Mouse (Mus musculus) large intestine, adult 2 months (tissue): ENCODE measurements around the gene Cd276. TPM values are rescaled to one million over a fixed set of nuclear protein-coding genes. Genes with fewer than 3 reads are reported as not detected.
"Not testable (repeated sequence)": the region's sequence is repeated elsewhere in the genome, so short reads cannot be mapped to it uniquely, and the experiment has no call there.

Source experiments
- DNase-seq: peaks from one replicate; pipeline ENCODE4 v3.0.0-alpha.2; 2012; ENCODE audit warnings: low read depth, low spot score
- WGBS: fragments of 180-500 bp; shearing (Covaris S2); methylation state at CpG from one replicate; pipeline ENCODE4 v1.1.7; 2018; 5-methylcytosine and 5-hydroxymethylcytosine counted together
- polyA plus RNA-seq: library from polyadenylated mRNA; depleted of rRNA; stranded (reverse); fragments of >200 nt; gene quantifications from 2 replicates; pipeline ENCODE4 v1.2.3, GENCODE M21; 2012; rRNA removed

Cd276 gene
- 5.5 and 5.9 TPM in 2 replicates for polyA plus RNA-seq

GRCm38 (mm10) chr9:58554908-58555684, at the start of gene Cd276:
Cd276 (minus strand) TSS chr9:58555437.
- DNase-seq, result no peak
- under 1% methylated on average over 67 of the region's 68 CpGs for WGBS

- 91% methylated on average over 1 of the region's 1 CpGs for WGBS
- DNase-seq, result no peak
These were observed 40.1 kb upstream of the Cd276 start for GRCm38 (mm10) chr9:58595313-58595712.

- DNase-seq, result no peak
- WGBS, result 87% methylated on average over 4 of the region's 4 CpGs
These were observed 33.4 kb upstream of the Cd276 start for GRCm38 (mm10) chr9:58588657-58589056.

- WGBS, result 67% methylated on average over 1 of the region's 1 CpGs
- no peak for DNase-seq
These were observed 29.1 kb upstream of the Cd276 start for GRCm38 (mm10) chr9:58584323-58584722.

GRCm38 (mm10) chr9:58583267-58583641, 28.0 kb upstream of the Cd276 start:
- no peak for DNase-seq
- WGBS, result 3% methylated on average over 8 of the region's 8 CpGs

- WGBS, result under 1% methylated on average over 42 of the region's 42 CpGs
- DNase-seq, result no peak
These were observed 27.5 kb upstream of the Cd276 start for GRCm38 (mm10) chr9:58582581-58583266.

- WGBS, result under 1% methylated on average over 41 of the region's 56 CpGs
- DNase-seq, result peak; percentile 74
These were observed 26.8 kb upstream of the Cd276 start, which contains the start of gene Nptn for GRCm38 (mm10) chr9:58581958-58582540. Nptn (plus strand) TSS chr9:58582240.

GRCm38 (mm10) chr9:58581283-58581930, 26.2 kb upstream of the Cd276 start:
- no peak for DNase-seq
- 20% methylated on average over 8 of the region's 8 CpGs for WGBS

GRCm38 (mm10) chr9:58580453-58581195, 25.4 kb upstream of the Cd276 start:
- DNase-seq, result not testable (repeated sequence)
- WGBS, result 64% methylated on average over 10 of the region's 10 CpGs

GRCm38 (mm10) chr9:58578669-58579068, 23.4 kb upstream of the Cd276 start:
- 4% methylated on average over 3 of the region's 3 CpGs for WGBS
- no peak for DNase-seq

GRCm38 (mm10) chr9:58571001-58571400, 15.8 kb upstream of the Cd276 start:
- WGBS, result 87% methylated on average over 1 of the region's 1 CpGs

GRCm38 (mm10) chr9:58567682-58568081, 12.4 kb upstream of the Cd276 start:
- DNase-seq, result no peak

More at GRCm38 (mm10) chr9:58571001-58571400, 15.8 kb upstream of the Cd276 start:
- no peak for DNase-seq

GRCm38 (mm10) chr9:58565945-58566344, 10.7 kb upstream of the Cd276 start:
- WGBS, result 53% methylated on average over 3 of the region's 3 CpGs

GRCm38 (mm10) chr9:58560211-58560610, 5.0 kb upstream of the Cd276 start:
- WGBS, result 35% methylated on average over 3 of the region's 3 CpGs
- DNase-seq, result no peak

More at GRCm38 (mm10) chr9:58565945-58566344, 10.7 kb upstream of the Cd276 start:
- not testable (repeated sequence) for DNase-seq

GRCm38 (mm10) chr9:58557457-58558455, 2.5 kb upstream of the Cd276 start:
- 39% methylated on average over 3 of the region's 3 CpGs for WGBS
- DNase-seq, result no peak

GRCm38 (mm10) chr9:58556627-58557026, 1.4 kb upstream of the Cd276 start:
- DNase-seq, result no peak
- 62% methylated on average over 7 of the region's 7 CpGs for WGBS

- no peak for DNase-seq
- WGBS, result 27% methylated on average over 9 of the region's 9 CpGs
These were observed 613 bp upstream of the Cd276 start for GRCm38 (mm10) chr9:58555685-58556414.
